Mouse (Mus musculus) inflammation-experienced regulatory T-cells, adult 6 months (primary cell): ENCODE data around the gene Lemd1. TPM values are rescaled to one million over a fixed set of nuclear protein-coding genes. Genes with fewer than 3 reads are reported as not detected.

Source experiments
- ATAC-seq: one replicate; pipeline ENCODE4 v1.8.0; 2017
- polyA plus RNA-seq, 3 experiments: library from polyadenylated mRNA; unstranded; fragments of 100-300 nt; shearing (Covaris generic); gene quantifications; one replicate each; pipeline ENCODE4 v1.2.1; 2017

Gene Lemd1
- polyA plus RNA-seq, 3 experiments from 2014 or later: not detected

GRCm38 (mm10) chr1:132295506-132295905, 104.3 kb downstream of the Lemd1 start:
- no peak for ATAC-seq

GRCm38 (mm10) chr1:132296051-132296450, 104.8 kb downstream of the Lemd1 start:
- no peak for ATAC-seq

- ATAC-seq: no peak
These were observed 107.2 kb downstream of the Lemd1 start, which contains the start of gene Klhdc8a for GRCm38 (mm10) chr1:132298425-132298800. Gene Klhdc8a (plus strand): TSS chr1:132298626.

GRCm38 (mm10) chr1:132298801-132299464, 107.7 kb downstream of the Lemd1 start:
- ATAC-seq: no peak

- ATAC-seq: no peak
These were observed 108.5 kb downstream of the Lemd1 start for GRCm38 (mm10) chr1:132299744-132300143.

GRCm38 (mm10) chr1:132301242-132301641, 110.0 kb downstream of the Lemd1 start:
- ATAC-seq: no peak

- no peak for ATAC-seq
These were observed 111.2 kb downstream of the Lemd1 start for GRCm38 (mm10) chr1:132302341-132302866.

GRCm38 (mm10) chr1:132304618-132305214, 113.5 kb downstream of the Lemd1 start:
- no peak for ATAC-seq

GRCm38 (mm10) chr1:132306160-132306559, 114.9 kb downstream of the Lemd1 start:
- ATAC-seq: no peak

GRCm38 (mm10) chr1:132306808-132307207, 115.6 kb downstream of the Lemd1 start:
- no peak for ATAC-seq

GRCm38 (mm10) chr1:132307962-132308361, 116.7 kb downstream of the Lemd1 start:
- ATAC-seq: no peak

GRCm38 (mm10) chr1:132308674-132309073, 117.4 kb downstream of the Lemd1 start:
- no peak for ATAC-seq

Other genes with a start within 250 kb of the Lemd1 start
- gene Slc45a3, start 228.5 kb upstream of the Lemd1 start, polyA plus RNA-seq: not detected
- gene Elk4, start 183.8 kb upstream of the Lemd1 start, polyA plus RNA-seq: 10 to 100 TPM; 50.1 to 81.8 (median 79.3) TPM
- 10 to 100 TPM; 34.3 to 43.4 (median 41.3) TPM for gene Mfsd4a, start 123.4 kb upstream of the Lemd1 start, polyA plus RNA-seq
- gene Cdk18, start 51.7 kb upstream of the Lemd1 start, polyA plus RNA-seq: not detected
- gene AC124108.1, start within 50 bp of the Lemd1 start, polyA plus RNA-seq: not detected
- not detected for gene Gm10188, start 38.3 kb downstream of the Lemd1 start, polyA plus RNA-seq
- not detected for gene Klhdc8a, start 107.2 kb downstream of the Lemd1 start, polyA plus RNA-seq
- 1 to 10 TPM; 2.2 to 3.0 (median 2.6) TPM for gene Nuak2, start 124.7 kb downstream of the Lemd1 start, polyA plus RNA-seq
- gene Tmcc2, start 199.8 kb downstream of the Lemd1 start, polyA plus RNA-seq: 1 to 10 TPM in 2 of 3 experiments, under 1 TPM in 1; 0.39 to 1.2 (median 1.2) TPM
- 1 to 10 TPM; 1.7 to 9.0 (median 5.9) TPM for gene Dstyk, start 226.1 kb downstream of the Lemd1 start, polyA plus RNA-seq